Mouse (Mus musculus): ENCODE measurements around the gene Med22. TPM values are rescaled to one million over a fixed set of nuclear protein-coding genes. Genes with fewer than 3 reads are reported as not detected.
A peak's percentile ranks its signal among the peaks of the same experiment; 100 is the strongest.

The Med22 gene
- polyA plus RNA-seq, 1 experiment from 2014 or later = 34.3 TPM

DNA sequence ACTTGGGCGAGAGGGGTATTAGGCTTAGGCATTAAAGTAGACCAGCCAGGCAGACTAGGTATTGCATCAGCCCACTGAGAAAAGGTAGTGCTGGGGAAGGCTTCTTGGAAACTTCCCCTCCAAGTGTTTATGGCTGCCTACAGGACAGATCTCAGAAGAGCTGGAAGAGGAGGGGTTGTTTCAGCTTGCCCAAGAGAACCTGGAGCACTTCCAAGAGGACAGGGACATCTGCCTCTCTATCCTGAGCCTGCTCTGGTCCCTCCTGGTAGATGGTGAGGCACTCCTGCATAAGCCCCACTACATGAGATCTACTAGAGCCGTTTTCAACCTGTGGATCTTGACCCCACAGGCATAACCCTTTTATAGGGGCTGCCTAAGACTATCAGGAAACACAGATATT lies 39.9 kb upstream of the Med22 start:
- H3K9me3 ChIP-seq (ENCODE audit: control insufficient read depth, low read length) = no peaks in the 10 kb centered on the region
- H3K27ac ChIP-seq (replicated peaks in 1 of 2; ENCODE audit: control insufficient read depth in 1 of 2, insufficient read depth in 1 of 2, low read depth in 2 of 2, low read length in 2 of 2) = no peak overlapping the region
- no peak overlapping the region for H3K9ac ChIP-seq (ENCODE audit: low read length)
- no peaks in the 10 kb centered on the region for H3K4me1 ChIP-seq (ENCODE audit: control insufficient read depth in 2 of 2, insufficient read depth in 2 of 2, low read length in 2 of 2)
- H3K4me2 ChIP-seq (ENCODE audit: low read length) = no peak overlapping the region
- no peaks in the 10 kb centered on the region for H3K27me3 ChIP-seq (ENCODE audit: control insufficient read depth, insufficient read depth, low read length)
- no peak overlapping the region for H3K4me3 ChIP-seq (ENCODE audit: control insufficient read depth in 1 of 2, insufficient read depth in 1 of 2, low read depth in 1 of 2, low read length in 2 of 2)
- no peak for ATAC-seq (ENCODE audit: insufficient number of reproducible peaks, insufficient read depth, low FRiP score, low read depth)
- peaks cover 69% of the 10 kb centered on the region for H3K36me3 ChIP-seq (ENCODE audit: control insufficient read depth, insufficient read depth, low read length)
- WGBS = 81% methylated on average over 2 of the region's 2 CpGs

GRCm38 (mm10) chr2:26943253-26943652 lies 32.8 kb upstream of the Med22 start:
- H3K27me3 ChIP-seq (ENCODE audit: control insufficient read depth, insufficient read depth, low read length) = no peaks in the 10 kb centered on the region
- H3K9me3 ChIP-seq (ENCODE audit: control insufficient read depth, low read length) = no peaks in the 10 kb centered on the region
- ATAC-seq (ENCODE audit: insufficient number of reproducible peaks, insufficient read depth, low FRiP score, low read depth) = no peak
- WGBS = 71% methylated on average over 3 of the region's 3 CpGs
- no peak overlapping the region for H3K9ac ChIP-seq (ENCODE audit: low read length)
- H3K27ac ChIP-seq (replicated peaks in 1 of 2; ENCODE audit: control insufficient read depth in 1 of 2, insufficient read depth in 1 of 2, low read depth in 2 of 2, low read length in 2 of 2) = no peak overlapping the region
- H3K4me3 ChIP-seq (ENCODE audit: control insufficient read depth in 1 of 2, insufficient read depth in 1 of 2, low read depth in 1 of 2, low read length in 2 of 2) = no peak overlapping the region
- H3K4me1 ChIP-seq (ENCODE audit: control insufficient read depth in 2 of 2, insufficient read depth in 2 of 2, low read length in 2 of 2) = no peaks in the 10 kb centered on the region
- 0 out of 2 replicates have a peak, but pooled peaks cover 3% of the 10 kb centered on the region for H3K36me3 ChIP-seq (ENCODE audit: control insufficient read depth, insufficient read depth, low read length)
- H3K4me2 ChIP-seq (ENCODE audit: low read length) = no peak overlapping the region

DNA sequence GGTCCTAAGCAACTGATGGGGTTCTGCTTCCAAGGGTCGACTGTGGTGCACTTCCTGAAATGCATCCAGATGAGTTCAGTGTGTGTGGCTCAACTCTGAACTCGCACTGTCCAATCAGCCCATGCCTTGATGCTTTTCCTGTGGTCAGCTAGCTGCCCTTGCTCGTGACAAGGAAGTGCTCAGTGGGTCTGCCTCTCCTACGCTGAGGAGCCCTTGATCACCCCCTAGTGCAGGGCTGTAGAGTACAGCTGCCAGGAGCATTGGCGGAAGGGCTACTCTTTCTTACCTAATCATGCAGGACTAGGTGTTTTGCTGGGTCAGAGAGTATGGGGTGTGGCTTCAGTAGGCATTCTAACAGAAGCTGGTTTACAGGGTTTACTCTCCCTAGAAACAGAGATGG lies 31.1 kb upstream of the Med22 start:
- H3K4me3 ChIP-seq (ENCODE audit: control insufficient read depth in 1 of 2, insufficient read depth in 1 of 2, low read depth in 1 of 2, low read length in 2 of 2) = no peak overlapping the region
- WGBS = 35% methylated on average over 5 of the region's 5 CpGs
- no peak overlapping the region for H3K27ac ChIP-seq (replicated peaks in 1 of 2; ENCODE audit: control insufficient read depth in 1 of 2, insufficient read depth in 1 of 2, low read depth in 2 of 2, low read length in 2 of 2)
- no peak overlapping the region for H3K4me2 ChIP-seq (ENCODE audit: low read length)
- H3K4me1 ChIP-seq (ENCODE audit: control insufficient read depth in 2 of 2, insufficient read depth in 2 of 2, low read length in 2 of 2) = no peaks in the 10 kb centered on the region
- H3K36me3 ChIP-seq (ENCODE audit: control insufficient read depth, insufficient read depth, low read length) = no peaks in the 10 kb centered on the region
- H3K9me3 ChIP-seq (ENCODE audit: control insufficient read depth, low read length) = no peaks in the 10 kb centered on the region
- H3K27me3 ChIP-seq (ENCODE audit: control insufficient read depth, insufficient read depth, low read length) = no peaks in the 10 kb centered on the region
- ATAC-seq (ENCODE audit: insufficient number of reproducible peaks, insufficient read depth, low FRiP score, low read depth) = no peak
- no peak overlapping the region for H3K9ac ChIP-seq (ENCODE audit: low read length)

- Histone ChIP-seq H3K27ac (replicated peaks in 1 of 2; ENCODE audit: control insufficient read depth in 1 of 2, insufficient read depth in 1 of 2, low read depth in 2 of 2, low read length in 2 of 2) (no peak overlapping the region), H3K4me2 (ENCODE audit: low read length) (no peak overlapping the region), H3K4me3 (ENCODE audit: control insufficient read depth in 1 of 2, insufficient read depth in 1 of 2, low read depth in 1 of 2, low read length in 2 of 2) (no peak overlapping the region), H3K36me3 (ENCODE audit: control insufficient read depth, insufficient read depth, low read length) (peaks cover 6% of the 10 kb centered on the region), H3K27me3 (ENCODE audit: control insufficient read depth, insufficient read depth, low read length) (no peaks in the 10 kb centered on the region), H3K9me3 (ENCODE audit: control insufficient read depth, low read length) (no peaks in the 10 kb centered on the region), H3K4me1 (ENCODE audit: control insufficient read depth in 2 of 2, insufficient read depth in 2 of 2, low read length in 2 of 2) (peaks cover 4 to 12% of the 10 kb centered on the region in 2 experiments), H3K9ac (ENCODE audit: low read length) (no peak overlapping the region)
- 59% methylated on average over 1 of the region's 1 CpGs for WGBS
- no peak for ATAC-seq (ENCODE audit: insufficient number of reproducible peaks, insufficient read depth, low FRiP score, low read depth)
Measured at GRCm38 (mm10) chr2:26936425-26936824, 25.9 kb upstream of the Med22 start.

GRCm38 (mm10) chr2:26935286-26935685 lies 24.8 kb upstream of the Med22 start:
- Histone ChIP-seq H3K4me2 (ENCODE audit: low read length) (no peak overlapping the region), H3K27ac (replicated peaks in 1 of 2; ENCODE audit: control insufficient read depth in 1 of 2, insufficient read depth in 1 of 2, low read depth in 2 of 2, low read length in 2 of 2) (no peak overlapping the region), H3K9me3 (ENCODE audit: control insufficient read depth, low read length) (no peaks in the 10 kb centered on the region), H3K36me3 (ENCODE audit: control insufficient read depth, insufficient read depth, low read length) (peaks cover 17% of the 10 kb centered on the region), H3K27me3 (ENCODE audit: control insufficient read depth, insufficient read depth, low read length) (no peaks in the 10 kb centered on the region), H3K9ac (ENCODE audit: low read length) (no peak overlapping the region), H3K4me3 (ENCODE audit: control insufficient read depth in 1 of 2, insufficient read depth in 1 of 2, low read depth in 1 of 2, low read length in 2 of 2) (no peak overlapping the region), H3K4me1 (ENCODE audit: control insufficient read depth in 2 of 2, insufficient read depth in 2 of 2, low read length in 2 of 2) (peaks cover 4 to 22% of the 10 kb centered on the region in 2 experiments)
- WGBS = 84% methylated on average over 2 of the region's 2 CpGs
- ATAC-seq (ENCODE audit: insufficient number of reproducible peaks, insufficient read depth, low FRiP score, low read depth) = no peak

DNA sequence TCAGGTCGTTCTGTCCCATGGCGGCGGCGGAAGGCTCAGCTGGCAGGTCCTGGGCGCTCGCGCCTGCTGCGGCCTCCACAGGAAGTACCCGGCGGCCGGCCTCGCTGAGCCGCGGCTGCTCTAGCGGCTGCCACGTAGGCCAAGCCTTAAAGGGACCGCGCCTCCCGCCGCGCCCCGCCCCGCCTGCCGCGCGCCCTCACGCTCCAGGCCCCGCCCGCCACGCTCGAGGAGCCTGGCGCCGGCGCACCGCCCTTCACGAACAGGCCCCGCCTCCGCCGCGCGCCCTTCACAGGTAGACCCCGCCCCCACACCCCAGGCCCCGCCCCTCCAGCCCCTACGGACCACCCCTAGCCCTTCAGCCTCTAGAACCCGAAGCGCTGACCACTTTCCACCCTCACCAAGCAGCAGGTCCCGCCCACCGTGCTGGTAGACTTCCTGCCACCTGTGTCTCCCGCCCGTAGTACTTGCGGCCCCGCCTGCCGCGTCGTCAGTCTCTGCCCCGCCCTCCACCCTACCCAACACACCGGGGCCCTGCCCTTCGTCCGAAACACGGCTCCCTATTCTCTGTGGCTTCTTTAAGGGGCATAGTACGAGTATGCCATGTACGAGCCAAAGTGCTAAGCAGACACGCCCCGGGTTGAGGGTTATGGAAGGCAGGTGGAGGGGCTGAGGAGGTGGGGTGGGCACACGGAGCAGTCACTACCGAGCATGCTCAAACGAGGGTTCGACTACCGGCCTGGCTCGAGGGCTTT lies 23.0 kb upstream of the Med22 start, which contains the start of the genes Surf4 and Stkld1:
Gene Surf4 (minus strand): TSS at position 625 of the 752 bp plus-strand sequence.
Gene Stkld1 (plus strand): TSS at position 744 of the 752 bp plus-strand sequence.
- H3K4me3 ChIP-seq (ENCODE audit: control insufficient read depth in 1 of 2, insufficient read depth in 1 of 2, low read depth in 1 of 2, low read length in 2 of 2) = peak within 1 kb of the TSS; percentile 71 to 92
- peaks cover 6 to 38% of the 10 kb centered on the region in 2 experiments for H3K4me1 ChIP-seq (ENCODE audit: control insufficient read depth in 2 of 2, insufficient read depth in 2 of 2, low read length in 2 of 2)
- 1% methylated on average over 40 of the region's 70 CpGs for WGBS
- H3K36me3 ChIP-seq (ENCODE audit: control insufficient read depth, insufficient read depth, low read length) = peaks cover 35% of the 10 kb centered on the region
- H3K4me2 ChIP-seq (ENCODE audit: low read length) = peak within 1 kb of the TSS; percentile 77
- peak; percentile 96 for ATAC-seq (ENCODE audit: insufficient number of reproducible peaks, insufficient read depth, low FRiP score, low read depth)
- peak within 1 kb of the TSS; percentile 99 for H3K9ac ChIP-seq (ENCODE audit: low read length)
- no peaks in the 10 kb centered on the region for H3K27me3 ChIP-seq (ENCODE audit: control insufficient read depth, insufficient read depth, low read length)
- peak within 1 kb of the TSS; percentile 86 to 92 for H3K27ac ChIP-seq (replicated peaks in 1 of 2; ENCODE audit: control insufficient read depth in 1 of 2, insufficient read depth in 1 of 2, low read depth in 2 of 2, low read length in 2 of 2)
- no peaks in the 10 kb centered on the region for H3K9me3 ChIP-seq (ENCODE audit: control insufficient read depth, low read length)

DNA sequence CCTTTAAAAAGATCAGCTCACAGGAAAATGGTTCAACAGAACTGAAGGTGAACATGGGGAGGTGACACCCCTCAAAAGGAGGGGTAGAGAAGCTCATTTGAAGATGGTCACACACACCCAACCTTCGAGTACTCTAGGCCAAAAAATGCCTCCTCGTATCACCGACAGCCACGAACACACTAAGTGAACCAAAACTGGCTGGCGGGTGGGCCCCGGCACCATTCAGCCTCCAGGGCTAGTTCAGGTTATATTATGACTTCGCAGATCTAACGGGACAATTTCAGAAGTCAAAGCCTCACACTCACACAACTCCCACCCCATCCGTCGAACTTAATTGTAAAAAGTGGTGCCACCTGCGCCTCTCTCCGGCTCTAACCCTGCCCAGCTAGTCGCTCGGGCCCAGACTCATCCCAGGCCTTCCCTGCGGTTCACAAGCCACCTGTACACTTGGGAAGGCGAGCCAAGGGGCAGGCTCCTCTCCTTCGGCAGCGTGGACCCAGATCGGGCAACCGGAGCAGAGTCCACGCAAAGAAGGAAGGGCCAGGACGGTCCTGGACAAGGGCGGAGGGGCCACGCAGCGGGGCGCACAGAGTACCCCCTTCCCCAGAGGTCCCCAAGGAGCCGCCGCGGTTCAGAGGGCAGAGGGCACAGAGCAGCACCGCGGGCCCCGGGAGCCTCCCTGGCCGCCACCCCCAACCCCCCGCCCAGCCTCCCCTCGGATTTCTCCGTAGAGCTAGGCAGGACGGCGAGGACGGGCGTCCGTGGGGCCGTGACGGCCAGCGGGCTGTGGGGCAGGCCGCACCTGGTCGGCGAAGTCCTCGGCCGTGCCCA lies 22.2 kb upstream of the Med22 start:
- Histone ChIP-seq H3K9me3 (ENCODE audit: control insufficient read depth, low read length) (no peaks in the 10 kb centered on the region), H3K4me2 (ENCODE audit: low read length) (peak overlapping the region; percentile 77), H3K36me3 (ENCODE audit: control insufficient read depth, insufficient read depth, low read length) (peaks cover 43% of the 10 kb centered on the region), H3K27me3 (ENCODE audit: control insufficient read depth, insufficient read depth, low read length) (no peaks in the 10 kb centered on the region), H3K4me1 (ENCODE audit: control insufficient read depth in 2 of 2, insufficient read depth in 2 of 2, low read length in 2 of 2) (peaks cover 6 to 41% of the 10 kb centered on the region in 2 experiments), H3K27ac (replicated peaks in 1 of 2; ENCODE audit: control insufficient read depth in 1 of 2, insufficient read depth in 1 of 2, low read depth in 2 of 2, low read length in 2 of 2) (peak overlapping the region; percentile 86 to 92), H3K9ac (ENCODE audit: low read length) (peak overlapping the region; percentile 99), H3K4me3 (ENCODE audit: control insufficient read depth in 1 of 2, insufficient read depth in 1 of 2, low read depth in 1 of 2, low read length in 2 of 2) (peak overlapping the region; percentile 71 to 92)
- WGBS = under 1% methylated on average over 45 of the region's 49 CpGs
- ATAC-seq (ENCODE audit: insufficient number of reproducible peaks, insufficient read depth, low FRiP score, low read depth) = peak; percentile 34

Data from heart, embryonic 14.5 days (tissue).